Mouse (Mus musculus) monocyte, adult 5-6 weeks (primary cell): Measurements from ENCODE around the gene Cfap298. TPM values are rescaled to one million over a fixed set of nuclear protein-coding genes. Genes with fewer than 3 reads are reported as not detected.

Source experiments
- ATAC-seq: fragments of 153-309, 156-312 bp; replicated peaks from 2 replicates; pipeline ENCODE4 v1.8.0; 2017; ENCODE audit warnings: mild to moderate bottlenecking; ENCODE audit not compliant: low TSS enrichment, insufficient number of reproducible peaks, severe bottlenecking, poor library complexity, low FRiP score
- total RNA-seq: library from RNA; stranded (forward); fragments of 200-1000, 200-491, 200-594 nt; gene quantifications from 3 replicates; pipeline ENCODE4 v1.2.3, GENCODE M21; 2017

Gene Cfap298
- total RNA-seq = 10.7 to 19.1 TPM (median 18.3 TPM) in 3 replicates

GRCm38 (mm10) chr16:90934687-90935328 lies at the start of gene Cfap298:
Cfap298 (minus strand) TSS chr16:90935114.
- peak; percentile 94 for ATAC-seq

GRCm38 (mm10) chr16:90971004-90971403 lies 36.1 kb upstream of the Cfap298 start:
- ATAC-seq = no peak

GRCm38 (mm10) chr16:90966241-90966640 lies 31.3 kb upstream of the Cfap298 start:
- ATAC-seq = no peak

- no peak for ATAC-seq
These were observed 29.4 kb upstream of the Cfap298 start for GRCm38 (mm10) chr16:90964302-90964701.

- ATAC-seq = no peak
These were observed 29.0 kb upstream of the Cfap298 start for GRCm38 (mm10) chr16:90963866-90964265.

GRCm38 (mm10) chr16:90963231-90963630 lies 28.3 kb upstream of the Cfap298 start:
- ATAC-seq = no peak

- no peak for ATAC-seq
These were observed 23.6 kb upstream of the Cfap298 start for GRCm38 (mm10) chr16:90958301-90959085.

- no peak for ATAC-seq
These were observed 20.6 kb upstream of the Cfap298 start for GRCm38 (mm10) chr16:90955494-90955893.

- no peak for ATAC-seq
These were observed 18.9 kb upstream of the Cfap298 start for GRCm38 (mm10) chr16:90953770-90954169.

- ATAC-seq = no peak
These were observed 18.2 kb upstream of the Cfap298 start for GRCm38 (mm10) chr16:90953147-90953546.

- no peak for ATAC-seq
These were observed 15.5 kb upstream of the Cfap298 start for GRCm38 (mm10) chr16:90950354-90950963.

GRCm38 (mm10) chr16:90946977-90947376 lies 12.1 kb upstream of the Cfap298 start:
- 0 out of 2 replicates have a peak, but pooled peaks have one; percentile 34 for ATAC-seq

GRCm38 (mm10) chr16:90941246-90941645 lies 6.3 kb upstream of the Cfap298 start:
- ATAC-seq = no peak

GRCm38 (mm10) chr16:90934193-90934686 lies 674 bp downstream of the Cfap298 start:
- no peak for ATAC-seq

- ATAC-seq = no peak
These were observed 1.3 kb downstream of the Cfap298 start for GRCm38 (mm10) chr16:90933534-90934176.

- ATAC-seq = no peak
These were observed 7.5 kb downstream of the Cfap298 start for GRCm38 (mm10) chr16:90927446-90927845.

- no peak for ATAC-seq
These were observed 9.5 kb downstream of the Cfap298 start for GRCm38 (mm10) chr16:90925461-90925860.

GRCm38 (mm10) chr16:90924606-90925370 lies 10.1 kb downstream of the Cfap298 start:
- ATAC-seq = no peak
